Mouse (Mus musculus): ENCODE results near the gene Nfatc4. TPM values are rescaled to one million over a fixed set of nuclear protein-coding genes. Genes with fewer than 3 reads are reported as not detected.

Gene Nfatc4
- polyA plus RNA-seq, 1 experiment from 2014 or later, result 0.67 TPM

DNA sequence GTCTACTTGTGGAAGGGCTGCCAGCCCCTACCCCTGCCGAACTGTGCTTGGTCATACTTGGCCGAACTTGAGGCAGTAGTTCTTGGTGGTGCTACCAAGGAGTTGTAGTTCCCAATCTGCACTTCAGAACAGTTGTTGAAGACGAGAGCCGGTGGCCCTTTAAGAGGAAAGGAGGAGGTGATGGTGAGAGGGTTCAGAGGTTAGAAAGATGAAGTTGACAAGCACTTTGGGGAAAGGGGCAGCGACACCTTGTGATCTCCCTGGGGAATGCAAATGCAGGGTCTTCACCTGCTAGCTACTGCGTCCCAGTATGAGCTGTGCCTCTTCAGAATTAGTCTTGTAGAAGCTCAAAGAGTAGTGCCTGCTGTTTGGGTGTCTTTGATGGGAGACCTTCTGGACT is 37.7 kb upstream of the Nfatc4 start:
- Histone ChIP-seq H3K4me3 (replicated peaks) (no peak overlapping the region), H3K4me1 (replicated peaks) (peaks cover 27% of the 10 kb centered on the region), H3K9ac (no peak overlapping the region), H3K27ac (replicated peaks) (no peak overlapping the region), H3K27me3 (peaks cover 52% of the 10 kb centered on the region), H3K4me2 (no peak overlapping the region), H3K9me3 (replicated peaks) (no peaks in the 10 kb centered on the region), H3K36me3 (replicated peaks) (no peaks in the 10 kb centered on the region)
- no peak for ATAC-seq (ENCODE audit: insufficient read depth)
- WGBS (ENCODE audit: insufficient replicate concordance), result 36% methylated on average over 6 of the region's 6 CpGs

DNA sequence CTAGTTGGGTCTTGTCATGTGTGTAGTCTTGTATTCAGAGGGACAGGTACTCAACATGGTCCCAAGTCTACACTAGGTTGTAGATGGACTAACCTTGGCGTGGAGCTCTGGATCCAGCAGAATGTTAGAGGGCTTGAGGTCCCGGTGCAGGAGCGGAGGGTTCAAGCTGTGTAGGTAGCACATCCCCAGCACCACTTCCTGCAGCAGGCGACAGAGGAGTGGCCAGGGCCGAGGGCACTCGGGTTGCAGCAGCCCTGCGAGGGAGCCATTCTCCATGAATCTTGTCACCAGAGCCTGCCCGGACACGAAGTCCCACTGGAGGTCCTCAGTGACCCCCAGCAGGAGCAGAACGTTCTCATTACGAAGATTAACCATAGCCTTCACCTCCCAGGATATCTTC is 35.2 kb upstream of the Nfatc4 start:
- no peak overlapping the region for H3K27ac ChIP-seq (replicated peaks)
- ATAC-seq (ENCODE audit: insufficient read depth), result no peak
- H3K9me3 ChIP-seq (replicated peaks), result no peaks in the 10 kb centered on the region
- H3K27me3 ChIP-seq, result peaks cover 40% of the 10 kb centered on the region
- no peaks in the 10 kb centered on the region for H3K36me3 ChIP-seq (replicated peaks)
- 0 out of 2 replicates have a peak overlapping the region, but pooled peaks have one; percentile 35 for H3K9ac ChIP-seq
- H3K4me1 ChIP-seq (replicated peaks), result peaks cover 17% of the 10 kb centered on the region
- 39% methylated on average over 11 of the region's 11 CpGs for WGBS (ENCODE audit: insufficient replicate concordance)
- peak overlapping the region; percentile 59 for H3K4me3 ChIP-seq (replicated peaks)
- peak overlapping the region; percentile 88 for H3K4me2 ChIP-seq

DNA sequence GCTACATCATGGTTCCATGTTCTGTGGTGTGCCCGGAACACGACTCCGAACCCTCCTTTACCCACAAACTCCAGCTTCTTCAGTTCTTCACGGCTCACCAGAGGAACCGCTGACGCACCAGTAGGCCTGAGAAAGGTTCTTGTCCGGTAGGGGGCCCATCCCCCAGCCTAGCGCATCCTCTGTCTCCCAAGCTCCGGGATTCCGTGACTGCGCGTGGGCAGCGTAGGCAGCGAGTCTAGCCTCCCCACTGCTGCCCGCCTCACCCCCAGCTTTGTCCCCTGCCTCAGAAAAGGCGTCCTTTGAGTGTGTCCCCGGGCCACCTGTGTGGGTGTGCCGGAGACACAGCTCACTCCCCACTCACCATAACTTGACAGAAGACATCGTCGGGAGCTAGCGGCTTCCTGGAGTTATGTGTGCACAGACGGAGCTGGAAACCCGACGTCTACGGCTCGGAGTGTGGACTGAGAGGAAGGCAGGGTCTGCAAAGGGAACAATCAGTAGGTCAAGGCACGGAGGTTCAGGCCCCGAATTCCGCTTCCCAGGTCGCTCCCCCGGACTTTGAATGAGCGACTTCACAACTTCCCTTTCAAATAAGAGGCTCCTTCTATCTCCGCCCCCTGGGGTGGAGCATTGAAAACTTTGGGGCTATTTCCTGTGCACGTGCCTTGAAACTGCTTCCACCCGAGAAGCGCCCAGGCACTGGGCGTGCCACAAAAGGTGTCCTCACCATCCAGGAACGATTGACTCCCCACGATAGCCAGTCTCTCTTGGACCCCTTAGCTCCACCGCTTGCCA is 34.5 kb upstream of the Nfatc4 start, which contains the start of gene Ripk3:
Gene Ripk3, minus strand, starts transcription at position 610 of the 795 bp plus-strand sequence.
- WGBS (ENCODE audit: insufficient replicate concordance), result 2% methylated on average over 40 of the region's 40 CpGs
- Histone ChIP-seq H3K27ac (replicated peaks) (no peak within 1 kb of the TSS), H3K4me1 (replicated peaks) (peaks cover 15% of the 10 kb centered on the region), H3K4me3 (replicated peaks) (peak within 1 kb of the TSS; percentile 59), H3K36me3 (replicated peaks) (no peaks in the 10 kb centered on the region), H3K9ac (peak within 1 kb of the TSS; percentile 35), H3K4me2 (peak within 1 kb of the TSS; percentile 88), H3K27me3 (peaks cover 32% of the 10 kb centered on the region), H3K9me3 (replicated peaks) (no peaks in the 10 kb centered on the region)
- peak; percentile 32; the same call in 1 of the 2 replicates for ATAC-seq (ENCODE audit: insufficient read depth)

GRCm38 (mm10) chr14:55793461-55793860 is 29.5 kb upstream of the Nfatc4 start:
- 42% methylated on average over 2 of the region's 2 CpGs for WGBS (ENCODE audit: insufficient replicate concordance)
- H3K36me3 ChIP-seq (replicated peaks), result no peaks in the 10 kb centered on the region
- H3K4me2 ChIP-seq, result no peak overlapping the region
- H3K27me3 ChIP-seq, result peaks cover 3% of the 10 kb centered on the region; the same call in 1 of the 2 replicates
- no peak overlapping the region for H3K27ac ChIP-seq (replicated peaks)
- no peak overlapping the region for H3K9ac ChIP-seq
- H3K4me3 ChIP-seq (replicated peaks), result no peak overlapping the region
- no peaks in the 10 kb centered on the region for H3K9me3 ChIP-seq (replicated peaks)
- H3K4me1 ChIP-seq (replicated peaks), result peaks cover 14% of the 10 kb centered on the region
- no peak for ATAC-seq (ENCODE audit: insufficient read depth)

DNA sequence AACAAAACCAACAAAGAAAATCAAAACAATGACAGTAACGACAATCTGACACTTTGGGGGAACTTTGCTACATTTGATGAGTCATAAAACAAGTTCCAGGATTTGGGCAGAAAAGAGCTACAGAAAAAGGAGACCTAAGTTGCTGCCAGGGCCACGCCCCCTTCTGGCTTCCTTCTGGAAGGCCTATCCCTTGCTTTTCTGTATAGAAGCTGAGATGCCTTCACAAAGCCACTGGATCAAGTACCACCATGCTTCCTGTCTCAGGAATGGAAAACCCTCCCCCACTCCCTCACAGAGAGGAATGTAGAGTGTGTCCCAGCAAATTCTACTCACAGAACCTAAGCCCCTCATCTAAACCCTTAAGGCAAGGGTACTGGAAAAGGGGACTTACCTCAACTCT is 29.0 kb upstream of the Nfatc4 start:
- 40% methylated on average over 2 of the region's 2 CpGs for WGBS (ENCODE audit: insufficient replicate concordance)
- H3K4me1 ChIP-seq (replicated peaks), result peaks cover 11% of the 10 kb centered on the region
- H3K27me3 ChIP-seq, result peaks cover 3% of the 10 kb centered on the region; the same call in 1 of the 2 replicates
- no peaks in the 10 kb centered on the region for H3K9me3 ChIP-seq (replicated peaks)
- no peak overlapping the region for H3K4me2 ChIP-seq
- no peak overlapping the region for H3K27ac ChIP-seq (replicated peaks)
- H3K36me3 ChIP-seq (replicated peaks), result no peaks in the 10 kb centered on the region
- H3K9ac ChIP-seq, result no peak overlapping the region
- no peak overlapping the region for H3K4me3 ChIP-seq (replicated peaks)
- no peak for ATAC-seq (ENCODE audit: insufficient read depth)

- Histone ChIP-seq H3K4me1 (replicated peaks) (peaks cover 10% of the 10 kb centered on the region), H3K4me2 (no peak overlapping the region), H3K36me3 (replicated peaks) (no peaks in the 10 kb centered on the region), H3K4me3 (replicated peaks) (no peak overlapping the region), H3K9me3 (replicated peaks) (no peaks in the 10 kb centered on the region), H3K27ac (replicated peaks) (no peak overlapping the region), H3K27me3 (peaks cover 3% of the 10 kb centered on the region; the same call in 1 of the 2 replicates), H3K9ac (no peak overlapping the region)
- WGBS (ENCODE audit: insufficient replicate concordance), result 53% methylated on average over 15 of the region's 15 CpGs
- no peak for ATAC-seq (ENCODE audit: insufficient read depth)
Observed at GRCm38 (mm10) chr14:55795380-55796163, 27.4 kb upstream of the Nfatc4 start.

DNA sequence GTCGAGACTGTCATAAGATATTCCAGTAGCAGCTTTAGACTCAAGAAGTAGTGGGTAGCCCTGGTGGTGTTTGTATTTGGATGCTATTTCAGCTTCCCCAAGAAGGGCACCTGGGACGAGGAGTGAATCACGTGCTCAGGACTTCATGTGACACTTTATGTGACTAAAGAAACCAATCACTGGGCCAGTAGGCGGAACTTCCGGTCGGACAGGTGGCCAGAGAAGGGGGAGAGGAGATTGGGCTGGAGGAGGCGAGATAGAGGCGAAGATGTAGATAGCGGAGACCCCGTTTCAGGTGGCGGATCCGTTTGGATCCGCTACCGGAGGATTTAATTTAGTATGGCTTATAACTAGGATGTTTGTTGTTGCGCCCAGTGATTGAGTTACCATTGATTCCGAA is 8.1 kb upstream of the Nfatc4 start:
- H3K36me3 ChIP-seq (replicated peaks), result no peaks in the 10 kb centered on the region
- ATAC-seq (ENCODE audit: insufficient read depth), result no peak
- 27% methylated on average over 16 of the region's 16 CpGs for WGBS (ENCODE audit: insufficient replicate concordance)
- no peak overlapping the region for H3K27ac ChIP-seq (replicated peaks)
- peak overlapping the region; percentile 42 for H3K4me3 ChIP-seq (replicated peaks)
- 0 out of 2 replicates have a peak, but pooled peaks cover 7% of the 10 kb centered on the region for H3K4me1 ChIP-seq (replicated peaks)
- peak overlapping the region; percentile 55 for H3K4me2 ChIP-seq
- H3K27me3 ChIP-seq, result peaks cover 22% of the 10 kb centered on the region
- no peaks in the 10 kb centered on the region for H3K9me3 ChIP-seq (replicated peaks)
- no peak overlapping the region for H3K9ac ChIP-seq

GRCm38 (mm10) chr14:55815310-55815751 is 7.6 kb upstream of the Nfatc4 start:
- no peak overlapping the region for H3K9ac ChIP-seq
- H3K4me3 ChIP-seq (replicated peaks), result peak overlapping the region; percentile 42
- H3K4me1 ChIP-seq (replicated peaks), result 0 out of 2 replicates have a peak, but pooled peaks cover 7% of the 10 kb centered on the region
- no peaks in the 10 kb centered on the region for H3K9me3 ChIP-seq (replicated peaks)
- no peak overlapping the region for H3K27ac ChIP-seq (replicated peaks)
- H3K36me3 ChIP-seq (replicated peaks), result no peaks in the 10 kb centered on the region
- ATAC-seq (ENCODE audit: insufficient read depth), result no peak
- peak overlapping the region; percentile 55 for H3K4me2 ChIP-seq
- H3K27me3 ChIP-seq, result peaks cover 26% of the 10 kb centered on the region
- WGBS (ENCODE audit: insufficient replicate concordance), result 27% methylated on average over 17 of the region's 17 CpGs

DNA sequence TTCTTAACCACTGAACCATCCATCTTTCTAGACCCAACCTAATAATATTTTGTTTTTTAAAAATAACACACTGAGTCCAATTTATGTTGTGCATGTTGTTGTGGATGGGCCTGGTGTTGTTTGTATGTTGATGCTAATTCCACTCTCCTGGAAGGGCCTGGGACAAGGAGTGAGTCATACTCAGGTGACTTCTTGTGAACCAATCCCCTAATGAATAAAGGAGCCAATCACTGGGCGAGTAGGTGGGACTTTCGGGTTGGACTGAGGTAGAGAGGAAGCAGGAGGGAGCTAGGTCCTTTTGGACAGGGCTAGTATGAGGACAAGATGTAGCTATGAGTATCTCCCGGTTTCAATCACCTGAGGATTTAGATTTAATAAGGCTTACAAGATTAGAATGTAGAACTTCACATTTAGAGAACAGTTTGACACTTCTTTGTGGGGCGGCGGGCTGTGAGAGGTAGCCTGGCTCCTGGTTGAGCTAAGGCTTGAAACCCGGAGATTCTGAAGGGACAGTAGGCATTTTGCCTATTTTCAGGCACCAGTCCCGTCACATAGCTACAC is 3.0 kb upstream of the Nfatc4 start:
- 59% methylated on average over 7 of the region's 7 CpGs for WGBS (ENCODE audit: insufficient replicate concordance)

GRCm38 (mm10) chr14:55820576-55820975 is 2.4 kb upstream of the Nfatc4 start:
- ATAC-seq (ENCODE audit: insufficient read depth), result no peak
- no peak overlapping the region for H3K9ac ChIP-seq
- peaks cover 47% of the 10 kb centered on the region for H3K27me3 ChIP-seq
- WGBS (ENCODE audit: insufficient replicate concordance), result 68% methylated on average over 9 of the region's 9 CpGs
- no peak overlapping the region for H3K27ac ChIP-seq (replicated peaks)
- H3K36me3 ChIP-seq (replicated peaks), result no peaks in the 10 kb centered on the region
- H3K4me3 ChIP-seq (replicated peaks), result no peak overlapping the region
- H3K4me1 ChIP-seq (replicated peaks), result peaks cover 23% of the 10 kb centered on the region
- no peak overlapping the region for H3K4me2 ChIP-seq
- H3K9me3 ChIP-seq (replicated peaks), result no peaks in the 10 kb centered on the region

More for the DNA sequence above, 3.0 kb upstream of the Nfatc4 start:
- H3K4me1 ChIP-seq (replicated peaks), result peaks cover 22% of the 10 kb centered on the region
- no peaks in the 10 kb centered on the region for H3K9me3 ChIP-seq (replicated peaks)
- no peak for ATAC-seq (ENCODE audit: insufficient read depth)
- H3K4me3 ChIP-seq (replicated peaks), result no peak overlapping the region
- H3K4me2 ChIP-seq, result no peak overlapping the region
- no peak overlapping the region for H3K27ac ChIP-seq (replicated peaks)
- H3K27me3 ChIP-seq, result peaks cover 47% of the 10 kb centered on the region
- H3K9ac ChIP-seq, result no peak overlapping the region
- no peaks in the 10 kb centered on the region for H3K36me3 ChIP-seq (replicated peaks)
